8 mouse cellular contexts compared by ENCODE assay signal in genomic region chr19:6117346-6117985, GRCm38 (mm10). TPM values are rescaled to one million over a fixed set of nuclear protein-coding genes. Genes with fewer than 3 reads are reported as not detected.
A peak's percentile ranks its signal among the peaks of the same experiment; 100 is the strongest.
DNase-seq lines count a peak whose midpoint lies in the region; ATAC-seq lines count a peak whose summit lies in the region.

No protein-coding gene starts in this region.

- H3K9ac ChIP-seq in heart, embryonic 12.5 days = peak overlapping the region; percentile 86
- H3K9ac ChIP-seq in embryonic facial prominence, embryonic 11.5 days (replicated peaks; ENCODE audit: low read length) = peak overlapping the region; percentile 93
- peak overlapping the region; percentile 88 for H3K9ac ChIP-seq in limb, embryonic 12.5 days (replicated peaks)
- H3K9ac ChIP-seq in stomach, embryonic 16.5 days (ENCODE audit: low read length) = peak overlapping the region; percentile 92

- WGBS in heart, embryonic 12.5 days = 5% methylated on average over 32 of the region's 32 CpGs
- 6% methylated on average over 32 of the region's 32 CpGs for WGBS in embryonic facial prominence, embryonic 11.5 days
- WGBS in limb, embryonic 12.5 days = 4% methylated on average over 32 of the region's 32 CpGs
- 4% methylated on average over 32 of the region's 32 CpGs for WGBS in stomach, embryonic 16.5 days

- peak overlapping the region; percentile 77 for H3K4me2 ChIP-seq in heart, embryonic 12.5 days
- peak overlapping the region; percentile 86 for H3K4me2 ChIP-seq in embryonic facial prominence, embryonic 11.5 days (ENCODE audit: low read depth, low read length)
- peak overlapping the region; percentile 88 for H3K4me2 ChIP-seq in limb, embryonic 12.5 days
- peak overlapping the region; percentile 87 for H3K4me2 ChIP-seq in stomach, embryonic 16.5 days (ENCODE audit: low read depth, low read length)

- H3K4me1 ChIP-seq in heart, embryonic 12.5 days (replicated peaks) = peaks cover 25% of the 10 kb centered on the region
- H3K4me1 ChIP-seq in embryonic facial prominence, embryonic 11.5 days (ENCODE audit: control insufficient read depth, insufficient read depth, low read length) = no peaks in the 10 kb centered on the region
- peaks cover 29% of the 10 kb centered on the region for H3K4me1 ChIP-seq in limb, embryonic 12.5 days (replicated peaks)
- peaks cover 14% of the 10 kb centered on the region; the same call in 1 of the 2 replicates for H3K4me1 ChIP-seq in stomach, embryonic 16.5 days (ENCODE audit: control insufficient read depth, insufficient read depth, low read length)

- peaks cover 42% of the 10 kb centered on the region for H3K36me3 ChIP-seq in heart, embryonic 12.5 days
- peaks cover 12% of the 10 kb centered on the region for H3K36me3 ChIP-seq in embryonic facial prominence, embryonic 11.5 days (replicated peaks; ENCODE audit: control insufficient read depth, insufficient read depth, low read depth, low read length)
- peaks cover 57% of the 10 kb centered on the region for H3K36me3 ChIP-seq in limb, embryonic 12.5 days
- H3K36me3 ChIP-seq in stomach, embryonic 16.5 days (ENCODE audit: control insufficient read depth, insufficient read depth, low read length) = 0 out of 2 replicates have a peak, but pooled peaks cover 8% of the 10 kb centered on the region

- no peak for ATAC-seq in heart, embryonic 12.5 days (ENCODE audit: insufficient number of reproducible peaks, low FRiP score)
- ATAC-seq in embryonic facial prominence, embryonic 11.5 days (replicated peaks; ENCODE audit: insufficient number of reproducible peaks, low FRiP score, low TSS enrichment, low read depth) = no peak
- ATAC-seq in limb, embryonic 12.5 days (ENCODE audit: insufficient number of reproducible peaks, insufficient read depth, low FRiP score, low TSS enrichment, low read depth) = no peak
- ATAC-seq in stomach, embryonic 16.5 days (ENCODE audit: insufficient read depth, low FRiP score) = peak; percentile 1; the same call in 1 of the 2 replicates

- peak overlapping the region; percentile 92 for H3K27ac ChIP-seq in heart, embryonic 12.5 days (ENCODE audit: poor library complexity, severe bottlenecking)
- peak overlapping the region; percentile 94 for H3K27ac ChIP-seq in embryonic facial prominence, embryonic 11.5 days (replicated peaks; ENCODE audit: low read depth, low read length)
- peak overlapping the region; percentile 97 for H3K27ac ChIP-seq in limb, embryonic 12.5 days
- peak overlapping the region; percentile 98 for H3K27ac ChIP-seq in stomach, embryonic 16.5 days (ENCODE audit: low read length)

- H3K27me3 ChIP-seq in heart, embryonic 12.5 days (replicated peaks) = no peaks in the 10 kb centered on the region
- no peaks in the 10 kb centered on the region for H3K27me3 ChIP-seq in embryonic facial prominence, embryonic 11.5 days (ENCODE audit: control insufficient read depth, insufficient read depth, low read length)
- no peaks in the 10 kb centered on the region for H3K27me3 ChIP-seq in limb, embryonic 12.5 days
- no peaks in the 10 kb centered on the region for H3K27me3 ChIP-seq in stomach, embryonic 16.5 days (ENCODE audit: control insufficient read depth, insufficient read depth, low read length)

- no peak for DNase-seq in heart, adult 8-10 months (ENCODE audit: low spot score)
- DNase-seq in 416B (ENCODE audit: low read depth) = peak; percentile 50
- no peak for DNase-seq in embryonic facial prominence, embryonic 11.5 days (ENCODE audit: low spot score)
- DNase-seq in adrenal gland, adult (ENCODE audit: inconsistent age in 2 of 2, low spot score in 1 of 2) = no peak
- DNase-seq in adrenal gland, adult 2 months = no peak

- H3K9me3 ChIP-seq in heart, embryonic 12.5 days (replicated peaks) = no peaks in the 10 kb centered on the region
- H3K9me3 ChIP-seq in embryonic facial prominence, embryonic 11.5 days (replicated peaks; ENCODE audit: control insufficient read depth, low read length) = no peaks in the 10 kb centered on the region
- no peaks in the 10 kb centered on the region for H3K9me3 ChIP-seq in limb, embryonic 12.5 days
- no peaks in the 10 kb centered on the region for H3K9me3 ChIP-seq in stomach, embryonic 16.5 days (replicated peaks; ENCODE audit: control insufficient read depth, low read length)

- H3K4me3 ChIP-seq in heart, embryonic 12.5 days = peak overlapping the region; percentile 70
- peak overlapping the region; percentile 87 for H3K4me3 ChIP-seq in embryonic facial prominence, embryonic 11.5 days (ENCODE audit: low read depth, low read length)
- peak overlapping the region; percentile 91 for H3K4me3 ChIP-seq in limb, embryonic 12.5 days (replicated peaks)
- H3K4me3 ChIP-seq in stomach, embryonic 16.5 days (replicated peaks; ENCODE audit: low read length) = peak overlapping the region; percentile 90

RNA-seq across cellular contexts. Expression of gene Sac3d1, which starts 1.0 kb away (rescaled TPM):
- 35.2 and 35.9 TPM in 2 replicates for polyA plus RNA-seq in heart, embryonic 12.5 days (2016; fragmentation: Nextera tagmentation; extraction: Ambion mirVana)
- 10 to 100 TPM in 1 of 4 experiments, 1 to 10 TPM in 3; 8.0 to 10.4 (median 9.0) TPM for total RNA-seq in heart, adult 8-10 months (2022)
- polyA plus RNA-seq in embryonic facial prominence, embryonic 11.5 days (2014; fragmentation: Nextera tagmentation; extraction: Ambion mirVana) = 60.7 and 68.3 TPM in 2 replicates
- 55.0 and 58.8 TPM in 2 replicates for polyA plus RNA-seq in limb, embryonic 12.5 days (2016; fragmentation: Nextera tagmentation; extraction: Ambion mirVana)
- polyA plus RNA-seq in stomach, embryonic 16.5 days (2015; fragmentation: Nextera tagmentation; extraction: Ambion mirVana) = 23.8 and 25.2 TPM in 2 replicates
- total RNA-seq in adrenal gland, adult 2 months (2021) = 10 to 100 TPM; 15.7 to 16.5 TPM
- 92.6 and 97.2 TPM in 2 replicates for polyA plus RNA-seq in adrenal gland, adult 2 months (2012; rRNA removed)

RNA-seq across cellular contexts. Expression of gene Snx15, which starts 10.6 kb away (rescaled TPM):
- polyA plus RNA-seq in heart, embryonic 12.5 days (2016; fragmentation: Nextera tagmentation; extraction: Ambion mirVana) = 20.9 and 21.2 TPM in 2 replicates
- 10 to 100 TPM; 14.8 to 18.0 (median 15.6) TPM for total RNA-seq in heart, adult 8-10 months (2022)
- 25.4 and 30.7 TPM in 2 replicates for polyA plus RNA-seq in embryonic facial prominence, embryonic 11.5 days (2014; fragmentation: Nextera tagmentation; extraction: Ambion mirVana)
- 33.1 and 33.2 TPM in 2 replicates for polyA plus RNA-seq in limb, embryonic 12.5 days (2016; fragmentation: Nextera tagmentation; extraction: Ambion mirVana)
- polyA plus RNA-seq in stomach, embryonic 16.5 days (2015; fragmentation: Nextera tagmentation; extraction: Ambion mirVana) = 30.9 and 31.9 TPM in 2 replicates
- total RNA-seq in adrenal gland, adult 2 months (2021) = 10 to 100 TPM; 27.0 to 28.2 TPM
- 76.8 and 81.1 TPM in 2 replicates for polyA plus RNA-seq in adrenal gland, adult 2 months (2012; rRNA removed)

RNA-seq across cellular contexts. Expression of gene Naaladl1, which starts 11.9 kb away (rescaled TPM):
- polyA plus RNA-seq in heart, embryonic 12.5 days (2016; fragmentation: Nextera tagmentation; extraction: Ambion mirVana) = 0.22 TPM in 2 replicates
- total RNA-seq in heart, adult 8-10 months (2022) = not detected
- polyA plus RNA-seq in embryonic facial prominence, embryonic 11.5 days (2014; fragmentation: Nextera tagmentation; extraction: Ambion mirVana) = 0.21 and 0.49 TPM in 2 replicates
- 0.54 and 0.71 TPM in 2 replicates for polyA plus RNA-seq in limb, embryonic 12.5 days (2016; fragmentation: Nextera tagmentation; extraction: Ambion mirVana)
- polyA plus RNA-seq in stomach, embryonic 16.5 days (2015; fragmentation: Nextera tagmentation; extraction: Ambion mirVana) = 1.2 and 2.9 TPM in 2 replicates
- not detected for total RNA-seq in adrenal gland, adult 2 months (2021)
- polyA plus RNA-seq in adrenal gland, adult 2 months (2012; rRNA removed) = 0.09 and 0.13 TPM in 2 replicates

RNA-seq across cellular contexts. Expression of gene AC131692.1, which starts 23.2 kb away (rescaled TPM):
- polyA plus RNA-seq in heart, embryonic 12.5 days (2016; fragmentation: Nextera tagmentation; extraction: Ambion mirVana) = 0.27 TPM in 1 of 2 replicates, not detected in the other
- total RNA-seq in heart, adult 8-10 months (2022) = not detected
- not detected in 2 replicates for polyA plus RNA-seq in embryonic facial prominence, embryonic 11.5 days (2014; fragmentation: Nextera tagmentation; extraction: Ambion mirVana)
- 0.56 and 0.82 TPM in 2 replicates for polyA plus RNA-seq in limb, embryonic 12.5 days (2016; fragmentation: Nextera tagmentation; extraction: Ambion mirVana)
- polyA plus RNA-seq in stomach, embryonic 16.5 days (2015; fragmentation: Nextera tagmentation; extraction: Ambion mirVana) = 0.19 TPM in 1 of 2 replicates, not detected in the other
- not detected for total RNA-seq in adrenal gland, adult 2 months (2021)
- polyA plus RNA-seq in adrenal gland, adult 2 months (2012; rRNA removed) = not detected in 2 replicates

RNA-seq across cellular contexts. Expression of gene Batf2, which starts 23.3 kb away (rescaled TPM):
- polyA plus RNA-seq in heart, embryonic 12.5 days (2016; fragmentation: Nextera tagmentation; extraction: Ambion mirVana) = 0.14 TPM in 1 of 2 replicates, not detected in the other
- 1 to 10 TPM in 1 of 4 experiments, under 1 TPM in 3; 0.31 to 1.4 (median 0.43) TPM for total RNA-seq in heart, adult 8-10 months (2022)
- polyA plus RNA-seq in embryonic facial prominence, embryonic 11.5 days (2014; fragmentation: Nextera tagmentation; extraction: Ambion mirVana) = not detected in 2 replicates
- polyA plus RNA-seq in limb, embryonic 12.5 days (2016; fragmentation: Nextera tagmentation; extraction: Ambion mirVana) = not detected in 2 replicates
- polyA plus RNA-seq in stomach, embryonic 16.5 days (2015; fragmentation: Nextera tagmentation; extraction: Ambion mirVana) = 0.25 and 0.44 TPM in 2 replicates
- total RNA-seq in adrenal gland, adult 2 months (2021) = 1 to 10 TPM; 1.8 to 2.6 TPM
- polyA plus RNA-seq in adrenal gland, adult 2 months (2012; rRNA removed) = 5.0 and 6.6 TPM in 2 replicates
